Mouse (Mus musculus): ENCODE measurements around the gene Ppp2r5e. TPM values are rescaled to one million over a fixed set of nuclear protein-coding genes. Genes with fewer than 3 reads are reported as not detected.

Ppp2r5e gene
- 34.9 and 35.7 TPM in 2 replicates for polyA plus RNA-seq (2012; rRNA removed)

GRCm38 (mm10) chr12:75596154-75597002 is at the start of gene Ppp2r5e:
Gene Ppp2r5e (minus strand): TSS chr12:75596245.
- peak within 1 kb of the TSS; percentile 98 for H3K27ac ChIP-seq (ENCODE audit: insufficient read depth, low read length)
- peaks cover 4% of the 10 kb centered on the region for H3K4me1 ChIP-seq (ENCODE audit: control insufficient read depth, insufficient read depth, low read length)
- peak within 1 kb of the TSS; percentile 67 for H3K4me3 ChIP-seq (ENCODE audit: insufficient read depth, low read length)
- TF ChIP-seq POLR2A (IDR thresholded peaks at IDR 0.05; ENCODE audit: extremely low read depth, insufficient read depth, low read length) (peak; percentile 75), CTCF (IDR thresholded peaks at IDR 0.05; ENCODE audit: extremely low read depth, insufficient read depth, low read length) (no peak)

- TF ChIP-seq POLR2A (IDR thresholded peaks at IDR 0.05; ENCODE audit: extremely low read depth, insufficient read depth, low read length) (no peak), CTCF (IDR thresholded peaks at IDR 0.05; ENCODE audit: extremely low read depth, insufficient read depth, low read length) (peak; percentile 21; the same call in 1 of the 2 replicates)
- H3K4me3 ChIP-seq (ENCODE audit: insufficient read depth, low read length), result no peak overlapping the region
- peaks cover 2% of the 10 kb centered on the region; the same call in 1 of the 2 replicates for H3K4me1 ChIP-seq (ENCODE audit: control insufficient read depth, insufficient read depth, low read length)
- H3K27ac ChIP-seq (ENCODE audit: insufficient read depth, low read length), result no peak overlapping the region
Observed at GRCm38 (mm10) chr12:75645780-75646179, 49.7 kb upstream of the Ppp2r5e start.

GRCm38 (mm10) chr12:75641726-75642125 is 45.7 kb upstream of the Ppp2r5e start:
- Histone ChIP-seq H3K4me3 (ENCODE audit: insufficient read depth, low read length) (no peak overlapping the region), H3K27ac (ENCODE audit: insufficient read depth, low read length) (no peak overlapping the region), H3K4me1 (ENCODE audit: control insufficient read depth, insufficient read depth, low read length) (no peaks in the 10 kb centered on the region)
- no peak for TF ChIP-seq CTCF (IDR thresholded peaks at IDR 0.05; ENCODE audit: extremely low read depth, insufficient read depth, low read length)
- no peak for TF ChIP-seq POLR2A (IDR thresholded peaks at IDR 0.05; ENCODE audit: extremely low read depth, insufficient read depth, low read length)

- Histone ChIP-seq H3K4me3 (ENCODE audit: insufficient read depth, low read length) (no peak overlapping the region), H3K4me1 (ENCODE audit: control insufficient read depth, insufficient read depth, low read length) (no peaks in the 10 kb centered on the region), H3K27ac (ENCODE audit: insufficient read depth, low read length) (no peak overlapping the region)
- TF ChIP-seq POLR2A (IDR thresholded peaks at IDR 0.05; ENCODE audit: extremely low read depth, insufficient read depth, low read length) (no peak), CTCF (IDR thresholded peaks at IDR 0.05; ENCODE audit: extremely low read depth, insufficient read depth, low read length) (no peak)
Observed at GRCm38 (mm10) chr12:75638345-75638744, 42.3 kb upstream of the Ppp2r5e start.

GRCm38 (mm10) chr12:75637103-75637502 is 41.1 kb upstream of the Ppp2r5e start:
- TF ChIP-seq POLR2A (IDR thresholded peaks at IDR 0.05; ENCODE audit: extremely low read depth, insufficient read depth, low read length) (no peak), CTCF (IDR thresholded peaks at IDR 0.05; ENCODE audit: extremely low read depth, insufficient read depth, low read length) (no peak)
- H3K27ac ChIP-seq (ENCODE audit: insufficient read depth, low read length), result no peak overlapping the region

GRCm38 (mm10) chr12:75635771-75636430 is 39.9 kb upstream of the Ppp2r5e start:
- TF ChIP-seq POLR2A (IDR thresholded peaks at IDR 0.05; ENCODE audit: extremely low read depth, insufficient read depth, low read length), result no peak
- no peak for TF ChIP-seq CTCF (IDR thresholded peaks at IDR 0.05; ENCODE audit: extremely low read depth, insufficient read depth, low read length)
- H3K4me1 ChIP-seq (ENCODE audit: control insufficient read depth, insufficient read depth, low read length), result no peaks in the 10 kb centered on the region
- H3K27ac ChIP-seq (ENCODE audit: insufficient read depth, low read length), result no peak overlapping the region
- no peak overlapping the region for H3K4me3 ChIP-seq (ENCODE audit: insufficient read depth, low read length)

More at GRCm38 (mm10) chr12:75637103-75637502, 41.1 kb upstream of the Ppp2r5e start:
- Histone ChIP-seq H3K4me3 (ENCODE audit: insufficient read depth, low read length) (no peak overlapping the region), H3K4me1 (ENCODE audit: control insufficient read depth, insufficient read depth, low read length) (no peaks in the 10 kb centered on the region)

GRCm38 (mm10) chr12:75629618-75630017 is 33.6 kb upstream of the Ppp2r5e start:
- H3K4me3 ChIP-seq (ENCODE audit: insufficient read depth, low read length), result no peak overlapping the region
- no peak overlapping the region for H3K27ac ChIP-seq (ENCODE audit: insufficient read depth, low read length)
- no peak for TF ChIP-seq POLR2A (IDR thresholded peaks at IDR 0.05; ENCODE audit: extremely low read depth, insufficient read depth, low read length)
- no peak for TF ChIP-seq CTCF (IDR thresholded peaks at IDR 0.05; ENCODE audit: extremely low read depth, insufficient read depth, low read length)
- H3K4me1 ChIP-seq (ENCODE audit: control insufficient read depth, insufficient read depth, low read length), result no peaks in the 10 kb centered on the region

- Histone ChIP-seq H3K27ac (ENCODE audit: insufficient read depth, low read length) (no peak overlapping the region), H3K4me3 (ENCODE audit: insufficient read depth, low read length) (no peak overlapping the region), H3K4me1 (ENCODE audit: control insufficient read depth, insufficient read depth, low read length) (no peaks in the 10 kb centered on the region)
- TF ChIP-seq POLR2A (IDR thresholded peaks at IDR 0.05; ENCODE audit: extremely low read depth, insufficient read depth, low read length), result no peak
- TF ChIP-seq CTCF (IDR thresholded peaks at IDR 0.05; ENCODE audit: extremely low read depth, insufficient read depth, low read length), result no peak
Observed at GRCm38 (mm10) chr12:75623292-75623691, 27.2 kb upstream of the Ppp2r5e start.

GRCm38 (mm10) chr12:75622835-75623234 is 26.8 kb upstream of the Ppp2r5e start:
- Histone ChIP-seq H3K27ac (ENCODE audit: insufficient read depth, low read length) (no peak overlapping the region), H3K4me1 (ENCODE audit: control insufficient read depth, insufficient read depth, low read length) (no peaks in the 10 kb centered on the region), H3K4me3 (ENCODE audit: insufficient read depth, low read length) (no peak overlapping the region)
- TF ChIP-seq CTCF (IDR thresholded peaks at IDR 0.05; ENCODE audit: extremely low read depth, insufficient read depth, low read length) (no peak), POLR2A (IDR thresholded peaks at IDR 0.05; ENCODE audit: extremely low read depth, insufficient read depth, low read length) (no peak)
